Comparison of ENCODE assay signal across 13 mouse cellular contexts in genomic region chr3:28549391-28549790, GRCm38 (mm10).
A peak's percentile ranks its signal among the peaks of the same experiment; 100 is the strongest.
DNase-seq lines count a peak whose midpoint lies in the region; ATAC-seq lines count a peak whose summit lies in the region.
"Had no signal": no experiment of that assay in that cellular context is flagged by ENCODE, and none has a peak within 500 bp of the region (broad histone marks: within the 10 kb centered on the region; RNA-seq: fewer than 3 reads in every experiment).

No protein-coding gene starts in this region.

- H3K27me3 ChIP-seq in hindbrain, embryonic 13.5 days = no peaks in the 10 kb centered on the region
- no peaks in the 10 kb centered on the region for H3K27me3 ChIP-seq in hindbrain, embryonic 10.5 days (ENCODE audit: insufficient read depth, poor library complexity, severe bottlenecking)
- no peaks in the 10 kb centered on the region for H3K27me3 ChIP-seq in hindbrain, embryonic 15.5 days
- H3K27me3 ChIP-seq: liver, embryonic 13.5 days; megakaryocyte, embryonic 14.5 days had no signal

- no peaks in the 10 kb centered on the region for H3K9me3 ChIP-seq in hindbrain, embryonic 13.5 days
- H3K9me3 ChIP-seq in hindbrain, embryonic 10.5 days = no peaks in the 10 kb centered on the region
- no peaks in the 10 kb centered on the region for H3K9me3 ChIP-seq in hindbrain, embryonic 15.5 days
- H3K9me3 ChIP-seq: heart, embryonic 10.5 days; liver, embryonic 13.5 days; megakaryocyte, embryonic 14.5 days had no signal

- peak overlapping the region; percentile 51; the same call in 1 of the 2 replicates for H3K9ac ChIP-seq in hindbrain, embryonic 13.5 days
- no peak overlapping the region for H3K9ac ChIP-seq in hindbrain, embryonic 15.5 days
- H3K9ac ChIP-seq: liver, embryonic 13.5 days had no signal

- H3K4me2 ChIP-seq in hindbrain, embryonic 13.5 days = no peak overlapping the region
- no peak overlapping the region for H3K4me2 ChIP-seq in hindbrain, embryonic 15.5 days
- H3K4me2 ChIP-seq: liver, embryonic 13.5 days had no signal

- peak overlapping the region; percentile 62 for H3K27ac ChIP-seq in hindbrain, embryonic 13.5 days
- H3K27ac ChIP-seq in hindbrain, embryonic 10.5 days = no peak overlapping the region
- H3K27ac ChIP-seq in hindbrain, embryonic 15.5 days (replicated peaks) = peak overlapping the region; percentile 40
- H3K27ac ChIP-seq: heart, embryonic 10.5 days; liver, embryonic 13.5 days had no signal

- no peak for DNase-seq in hindbrain, embryonic 10.5 days (ENCODE audit: low spot score)
- peak; percentile 26 for DNase-seq in urinary bladder, postnatal 14 days (ENCODE audit: low spot score)
- no peak for DNase-seq in urinary bladder, adult 18-20 months (ENCODE audit: low spot score in 2 of 2)
- DNase-seq in spleen, postnatal 36 days (ENCODE audit: low spot score in 2 of 2) = no peak
- DNase-seq: cerebellum, postnatal 14 days; kidney, postnatal 25 days; liver, embryonic 13.5 days; right cerebral cortex, adult 18-20 months had no signal

- H3K36me3 ChIP-seq in hindbrain, embryonic 13.5 days = no peaks in the 10 kb centered on the region
- no peaks in the 10 kb centered on the region for H3K36me3 ChIP-seq in hindbrain, embryonic 10.5 days
- H3K36me3 ChIP-seq in hindbrain, embryonic 15.5 days = peaks cover 8% of the 10 kb centered on the region; the same call in 1 of the 2 replicates
- H3K36me3 ChIP-seq: heart, embryonic 10.5 days; liver, embryonic 13.5 days had no signal

- H3K4me3 ChIP-seq in hindbrain, embryonic 13.5 days = no peak overlapping the region
- no peak overlapping the region for H3K4me3 ChIP-seq in hindbrain, embryonic 10.5 days
- no peak overlapping the region for H3K4me3 ChIP-seq in hindbrain, embryonic 15.5 days
- H3K4me3 ChIP-seq: heart, embryonic 10.5 days; liver, embryonic 13.5 days; megakaryocyte, embryonic 14.5 days had no signal

- ATAC-seq in hindbrain, embryonic 13.5 days (ENCODE audit: low FRiP score) = 0 out of 2 replicates have a peak, but pooled peaks have one; percentile 17
- ATAC-seq in hindbrain, embryonic 15.5 days (ENCODE audit: low FRiP score, low read depth) = no peak
- no peak for ATAC-seq in erythroblast, adult 5-6 weeks (replicated peaks; ENCODE audit: low FRiP score, poor library complexity, severe bottlenecking)

- H3K4me1 ChIP-seq in hindbrain, embryonic 13.5 days (replicated peaks) = peaks cover 38% of the 10 kb centered on the region
- peaks cover 15% of the 10 kb centered on the region for H3K4me1 ChIP-seq in hindbrain, embryonic 10.5 days (replicated peaks)
- peaks cover 37% of the 10 kb centered on the region for H3K4me1 ChIP-seq in hindbrain, embryonic 15.5 days (replicated peaks)
- H3K4me1 ChIP-seq: liver, embryonic 13.5 days had no signal

- WGBS in hindbrain, embryonic 13.5 days = 35% methylated on average over 6 of the region's 6 CpGs
- WGBS in hindbrain, embryonic 10.5 days = 61% methylated on average over 6 of the region's 6 CpGs
- 31% methylated on average over 6 of the region's 6 CpGs for WGBS in hindbrain, embryonic 15.5 days
